In genomic region chr7:87843496-87843895, GRCm38 (mm10) we compare ENCODE assay signal across 19 mouse cellular contexts.
"Had no signal": no experiment of that assay in that cellular context is flagged by ENCODE, and none has a peak within 500 bp of the region (broad histone marks: within the 10 kb centered on the region; RNA-seq: fewer than 3 reads in every experiment).

No protein-coding gene starts in this region.

- H3K4me1 ChIP-seq: liver, embryonic 12.5 days; midbrain, embryonic 10.5 days; midbrain, embryonic 12.5 days; neural tube, embryonic 13.5 days; neural tube, embryonic 15.5 days had no signal

- H3K4me3 ChIP-seq: liver, embryonic 12.5 days; lung, embryonic 15.5 days; midbrain, embryonic 10.5 days; midbrain, embryonic 12.5 days; myocyte; neural tube, embryonic 13.5 days; neural tube, embryonic 15.5 days had no signal

- H3K4me2 ChIP-seq: liver, embryonic 12.5 days; lung, embryonic 15.5 days; midbrain, embryonic 12.5 days; neural tube, embryonic 13.5 days; neural tube, embryonic 15.5 days had no signal

- ATAC-seq: liver, embryonic 12.5 days; midbrain, embryonic 16.5 days had no signal

- DNase-seq: lung, postnatal 10 days; midbrain, embryonic 14.5 days; retina, postnatal 1 day; right cerebral cortex, adult 18-20 months; right cerebral cortex, postnatal 25 days; right cerebral cortex, postnatal 4 days; spleen, adult 18-20 months; thymus, adult 18-20 months; thymus, postnatal 14 days; thymus, postnatal 36 days had no signal

- H3K9me3 ChIP-seq: liver, embryonic 12.5 days; lung, embryonic 15.5 days; midbrain, embryonic 10.5 days; midbrain, embryonic 12.5 days; neural tube, embryonic 13.5 days; neural tube, embryonic 15.5 days had no signal

- H3K27ac ChIP-seq: liver, embryonic 12.5 days; liver, embryonic 14.5 days; lung, embryonic 15.5 days; midbrain, embryonic 10.5 days; midbrain, embryonic 12.5 days; neural tube, embryonic 13.5 days; neural tube, embryonic 15.5 days had no signal

- H3K9ac ChIP-seq: liver, embryonic 12.5 days; liver, embryonic 14.5 days; lung, embryonic 15.5 days; midbrain, embryonic 12.5 days; neural tube, embryonic 13.5 days; neural tube, embryonic 15.5 days had no signal

- H3K27me3 ChIP-seq: liver, embryonic 12.5 days; lung, embryonic 15.5 days; midbrain, embryonic 12.5 days; neural tube, embryonic 13.5 days; neural tube, embryonic 15.5 days had no signal

- H3K36me3 ChIP-seq: liver, embryonic 12.5 days; lung, embryonic 15.5 days; midbrain, embryonic 10.5 days; midbrain, embryonic 12.5 days; neural tube, embryonic 13.5 days; neural tube, embryonic 15.5 days had no signal
